Mouse (Mus musculus) forebrain, embryonic 11.5 days (tissue): Measurements from ENCODE around the gene Setd3. TPM values are rescaled to one million over a fixed set of nuclear protein-coding genes. Genes with fewer than 3 reads are reported as not detected.
A peak's percentile ranks its signal among the peaks of the same experiment; 100 is the strongest.

ENCODE experiments used
- ATAC-seq: fragments of 200-750 bp; cut with Nextera tagmentation; replicated peaks from 2 replicates; pipeline ENCODE4 v1.8.0; 2017; ENCODE audit warnings: moderate TSS enrichment; ENCODE audit not compliant: low FRiP score
- DNase-seq: peaks from one replicate; pipeline ENCODE4 v3.0.0-alpha.2; 2017; ENCODE audit warnings: low spot score
- H3K27ac ChIP-seq: fragments of 300-500 bp; sonication (generic); 2 replicates; pipeline ENCODE4 v1.5.1; 2014; ENCODE audit warnings: low read depth, low read length
- H3K27me3 ChIP-seq: fragments of 300-500 bp; sonication (generic); 2 replicates; pipeline ENCODE4 v1.6.1; 2014; ENCODE audit warnings: mild to moderate bottlenecking, low read length, mixed read lengths; ENCODE audit not compliant: control insufficient read depth, insufficient read depth
- H3K36me3 ChIP-seq: fragments of 300-500 bp; sonication (generic); 2 replicates; pipeline ENCODE4 v1.6.1; 2014; ENCODE audit warnings: mild to moderate bottlenecking, low read length, moderate library complexity, mixed read lengths; ENCODE audit not compliant: control insufficient read depth, insufficient read depth
- H3K4me1 ChIP-seq: fragments of 300-500 bp; sonication (generic); replicated peaks from 2 replicates; pipeline ENCODE4 v1.6.1; 2014; ENCODE audit warnings: low read length, mixed read lengths; ENCODE audit not compliant: control insufficient read depth, insufficient read depth
- H3K4me2 ChIP-seq: fragments of 300-500 bp; sonication (generic); 2 replicates; pipeline ENCODE4 v1.6.1; 2014; ENCODE audit warnings: low read depth, mild to moderate bottlenecking, low read length, moderate library complexity, mixed read lengths; ENCODE audit not compliant: severe bottlenecking
- H3K4me3 ChIP-seq: fragments of 300-500 bp; sonication (generic); 2 replicates; pipeline ENCODE4 v1.5.1; 2014; ENCODE audit warnings: low read depth, low read length
- H3K9ac ChIP-seq: fragments of 300-500 bp; sonication (generic); 2 replicates; pipeline ENCODE4 v1.6.1; 2014; ENCODE audit warnings: low read length
- H3K9me3 ChIP-seq: fragments of 300-500 bp; sonication (generic); 2 replicates; pipeline ENCODE4 v1.6.1; 2016; ENCODE audit warnings: low read length, mixed read lengths; ENCODE audit not compliant: control insufficient read depth
- WGBS: fragments of 180-500 bp; shearing (Covaris S2); extraction: QIAGEN DNeasy Blood & Tissue Kit; methylation state at CpG from one replicate; pipeline ENCODE4 v1.1.7; 2014; 5-methylcytosine and 5-hydroxymethylcytosine counted together
- polyA plus RNA-seq: library from polyadenylated mRNA; unstranded; fragments of >200 nt; fragmentation: Nextera tagmentation; extraction: Ambion mirVana; gene quantifications from 2 replicates; pipeline ENCODE4 v1.2.1, GENCODE M21; 2014

The Setd3 gene
- polyA plus RNA-seq: 79.2 and 85.9 TPM in 2 replicates

DNA sequence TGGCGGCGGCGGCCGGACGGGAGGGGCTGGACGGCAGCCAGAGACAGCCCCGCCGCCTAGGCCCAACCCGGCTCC lies at the start of gene Setd3:
Gene Setd3 (minus strand): TSS at position 69 of the 75 bp plus-strand sequence.
- no peak for ATAC-seq

DNA sequence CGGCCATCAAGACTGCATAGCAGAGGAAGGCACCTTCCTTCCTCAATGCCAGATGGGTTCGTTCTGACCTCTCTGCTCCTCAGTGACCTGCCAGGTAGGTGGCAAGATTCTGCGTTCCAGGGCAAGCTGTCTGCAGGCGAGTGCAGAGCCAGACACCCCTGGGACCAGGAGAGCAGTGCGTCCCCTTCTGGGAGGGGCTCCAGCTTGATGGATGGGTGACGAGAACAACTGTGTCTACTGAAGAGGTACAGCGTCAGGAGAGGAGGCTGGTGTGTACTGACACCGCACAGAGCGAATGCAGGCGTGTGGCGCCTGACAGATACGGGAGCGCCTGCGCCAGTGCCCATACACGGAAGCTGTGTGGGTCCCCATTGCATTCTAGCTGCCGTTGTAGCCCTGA lies 48.4 kb upstream of the Setd3 start:
- Histone ChIP-seq H3K36me3 (no peaks in the 10 kb centered on the region), H3K27ac (no peak overlapping the region), H3K9me3 (no peaks in the 10 kb centered on the region), H3K9ac (no peak overlapping the region), H3K4me3 (no peak overlapping the region), H3K4me1 (peaks cover 24% of the 10 kb centered on the region), H3K4me2 (no peak overlapping the region), H3K27me3 (no peaks in the 10 kb centered on the region)
- ATAC-seq (no peak), DNase-seq (no peak)
- 88% methylated on average over 16 of the region's 16 CpGs for WGBS

More for the DNA sequence above, at the start of gene Setd3:
- peak within 1 kb of the TSS; percentile 94 for H3K9ac ChIP-seq
- peak within 1 kb of the TSS; percentile 90 for H3K4me2 ChIP-seq
- H3K9me3 ChIP-seq: no peaks in the 10 kb centered on the region
- DNase-seq: no peak
- peak within 1 kb of the TSS; percentile 98 for H3K4me3 ChIP-seq
- H3K27ac ChIP-seq: peak within 1 kb of the TSS; percentile 53
- peaks cover 11% of the 10 kb centered on the region for H3K4me1 ChIP-seq
- 0% methylated on average over 9 of the region's 9 CpGs for WGBS
- H3K36me3 ChIP-seq: no peaks in the 10 kb centered on the region; the same call in 1 of the 2 replicates
- H3K27me3 ChIP-seq: no peaks in the 10 kb centered on the region

DNA sequence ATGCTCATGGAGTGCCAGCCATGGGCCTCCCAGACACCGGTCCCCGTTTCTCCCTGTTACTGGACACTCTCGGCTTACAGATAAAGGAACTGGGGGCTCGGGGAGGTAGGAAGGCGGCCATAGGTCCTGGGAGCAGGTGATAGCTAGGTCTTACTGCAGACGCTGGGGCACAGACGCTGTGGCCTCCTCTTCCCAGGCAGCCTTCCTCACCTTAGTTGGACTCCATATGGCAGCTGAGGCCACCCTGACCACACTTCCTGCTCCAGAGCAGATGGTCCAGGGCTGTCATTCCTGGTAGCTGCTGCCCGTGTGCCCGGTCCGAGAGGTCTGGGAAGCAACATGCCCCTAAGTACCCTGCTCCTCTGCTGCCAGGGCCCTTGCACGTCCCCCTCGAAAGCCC lies 47.8 kb upstream of the Setd3 start:
- Histone ChIP-seq H3K4me1 (peaks cover 19% of the 10 kb centered on the region), H3K36me3 (no peaks in the 10 kb centered on the region)

DNA sequence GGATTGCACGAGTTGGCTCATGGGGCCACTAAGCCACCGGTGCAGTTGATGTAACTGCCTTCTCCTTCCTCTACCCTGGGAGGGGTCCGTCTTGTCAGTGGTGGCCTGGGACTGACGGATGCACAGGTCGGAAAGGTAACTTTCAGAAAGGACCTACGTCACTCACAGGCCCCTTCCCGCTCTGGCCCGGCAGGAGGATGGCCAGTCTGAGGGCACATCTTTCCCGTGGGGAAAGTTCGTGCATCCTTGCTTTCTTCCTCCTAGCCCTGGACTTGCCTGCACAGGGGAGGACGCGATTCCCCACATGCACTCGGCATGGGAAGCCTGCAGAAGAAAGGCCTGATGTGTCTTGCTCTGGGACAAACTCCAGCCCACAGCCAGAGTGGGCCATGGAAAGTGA lies 47.1 kb upstream of the Setd3 start:
- 0 out of 2 replicates have a peak overlapping the region, but pooled peaks have one; percentile 5 for H3K9ac ChIP-seq
- no peak overlapping the region for H3K4me3 ChIP-seq
- H3K27ac ChIP-seq: no peak overlapping the region
- no peaks in the 10 kb centered on the region for H3K27me3 ChIP-seq
- ATAC-seq (no peak), DNase-seq (no peak)
- H3K36me3 ChIP-seq: no peaks in the 10 kb centered on the region
- WGBS: 79% methylated on average over 13 of the region's 13 CpGs
- no peaks in the 10 kb centered on the region for H3K9me3 ChIP-seq
- peaks cover 16% of the 10 kb centered on the region for H3K4me1 ChIP-seq
- H3K4me2 ChIP-seq: no peak overlapping the region

More for the DNA sequence above, 47.8 kb upstream of the Setd3 start:
- ATAC-seq (no peak), DNase-seq (no peak)
- no peak overlapping the region for H3K4me3 ChIP-seq
- no peak overlapping the region for H3K4me2 ChIP-seq
- no peaks in the 10 kb centered on the region for H3K9me3 ChIP-seq
- WGBS: 89% methylated on average over 12 of the region's 12 CpGs
- H3K9ac ChIP-seq: no peak overlapping the region
- H3K27me3 ChIP-seq: no peaks in the 10 kb centered on the region
- H3K27ac ChIP-seq: no peak overlapping the region

DNA sequence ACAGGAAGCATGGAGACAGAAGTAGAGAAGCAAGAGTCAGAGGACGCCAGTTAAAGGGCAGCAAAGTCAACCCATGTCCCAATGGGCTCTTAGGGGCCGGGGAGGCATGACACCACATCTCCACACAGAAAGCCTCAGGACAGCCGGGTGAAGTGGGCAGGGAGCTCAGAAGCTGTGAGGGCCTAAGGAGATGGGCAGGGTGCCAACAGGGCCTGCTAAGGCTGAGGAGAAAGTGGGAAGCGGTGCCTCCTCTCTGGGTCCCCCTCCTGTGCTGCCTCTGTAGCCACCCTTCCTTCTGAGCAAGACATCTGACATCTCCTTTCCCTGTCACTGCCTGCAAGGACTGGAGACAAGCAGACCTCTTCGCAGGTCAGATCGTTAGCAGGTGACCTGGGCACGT lies 46.7 kb upstream of the Setd3 start:
- no peaks in the 10 kb centered on the region for H3K36me3 ChIP-seq
- ATAC-seq (no peak), DNase-seq (no peak)
- H3K9me3 ChIP-seq: no peaks in the 10 kb centered on the region
- H3K4me2 ChIP-seq: no peak overlapping the region
- no peak overlapping the region for H3K4me3 ChIP-seq
- H3K4me1 ChIP-seq: peaks cover 15% of the 10 kb centered on the region
- H3K27me3 ChIP-seq: no peaks in the 10 kb centered on the region
- 0 out of 2 replicates have a peak overlapping the region, but pooled peaks have one; percentile 5 for H3K9ac ChIP-seq
- 72% methylated on average over 7 of the region's 7 CpGs for WGBS
- no peak overlapping the region for H3K27ac ChIP-seq

DNA sequence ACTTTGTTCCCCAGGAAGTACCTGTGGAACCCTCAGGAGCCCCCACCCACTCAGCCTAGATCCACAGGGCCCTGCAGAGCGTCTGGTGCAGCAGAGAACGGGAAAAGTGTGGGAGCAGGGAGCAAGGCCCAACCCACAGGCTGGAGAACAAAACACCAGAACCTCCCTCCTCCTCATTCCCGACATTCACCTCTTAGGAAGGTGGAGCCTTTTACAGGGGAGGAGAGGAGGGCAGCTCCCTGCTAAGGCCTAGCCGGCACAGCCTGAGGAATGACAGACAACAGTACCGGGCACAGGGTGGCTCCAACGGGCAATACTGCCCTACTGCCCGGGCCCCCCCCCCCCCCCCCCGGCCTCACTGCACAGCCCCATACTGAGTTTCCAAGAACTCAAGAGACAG lies 44.2 kb upstream of the Setd3 start:
- H3K9me3 ChIP-seq: no peaks in the 10 kb centered on the region
- no peak overlapping the region for H3K27ac ChIP-seq
- H3K4me3 ChIP-seq: no peak overlapping the region
- no peak for DNase-seq
- no peak overlapping the region; the same call in 1 of the 2 replicates for H3K9ac ChIP-seq
- H3K36me3 ChIP-seq: no peaks in the 10 kb centered on the region
- no peak overlapping the region for H3K4me2 ChIP-seq
- H3K27me3 ChIP-seq: no peaks in the 10 kb centered on the region
- WGBS: 22% methylated on average over 7 of the region's 8 CpGs
- peaks cover 26% of the 10 kb centered on the region for H3K4me1 ChIP-seq
- ATAC-seq: no peak

DNA sequence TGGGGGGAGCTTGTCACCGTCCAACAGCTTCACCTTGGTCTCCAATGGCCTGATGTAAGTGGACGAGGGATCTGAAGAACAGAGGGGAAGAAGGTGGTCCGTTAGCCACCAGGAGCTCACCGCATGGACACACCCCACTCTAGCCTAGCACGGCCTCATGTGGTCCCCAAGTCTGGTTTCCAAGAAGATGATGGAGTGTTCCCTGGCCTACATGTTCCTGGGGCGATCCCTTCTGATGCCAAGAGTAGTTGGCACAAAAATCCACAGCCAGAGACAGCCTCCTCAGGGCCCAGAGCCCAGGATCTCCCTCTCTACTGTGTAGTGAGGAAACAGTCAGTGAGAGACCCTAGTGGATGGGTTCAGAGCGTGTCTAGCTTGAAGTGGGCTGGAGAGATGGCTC lies 42.6 kb upstream of the Setd3 start:
- no peak overlapping the region for H3K4me2 ChIP-seq
- ATAC-seq: no peak
- no peak for DNase-seq
- H3K27me3 ChIP-seq: no peaks in the 10 kb centered on the region
- WGBS: 93% methylated on average over 7 of the region's 7 CpGs
- H3K4me1 ChIP-seq: peaks cover 28% of the 10 kb centered on the region
- H3K36me3 ChIP-seq: no peaks in the 10 kb centered on the region
- no peaks in the 10 kb centered on the region for H3K9me3 ChIP-seq
- no peak overlapping the region for H3K27ac ChIP-seq
- H3K9ac ChIP-seq: no peak overlapping the region
- H3K4me3 ChIP-seq: no peak overlapping the region

GRCm38 (mm10) chr12:108221206-108221605 lies 42.1 kb upstream of the Setd3 start:
- Histone ChIP-seq H3K4me2 (no peak overlapping the region), H3K27me3 (no peaks in the 10 kb centered on the region), H3K9ac (no peak overlapping the region), H3K27ac (no peak overlapping the region), H3K9me3 (no peaks in the 10 kb centered on the region), H3K4me1 (peaks cover 28% of the 10 kb centered on the region), H3K36me3 (no peaks in the 10 kb centered on the region), H3K4me3 (no peak overlapping the region)
- DNase-seq (no peak), ATAC-seq (no peak)
- 69% methylated on average over 10 of the region's 10 CpGs for WGBS

- ATAC-seq (no peak), DNase-seq (no peak)
- H3K9ac ChIP-seq: no peak overlapping the region
- no peak overlapping the region for H3K27ac ChIP-seq
- H3K9me3 ChIP-seq: no peaks in the 10 kb centered on the region
- no peak overlapping the region for H3K4me3 ChIP-seq
- no peaks in the 10 kb centered on the region for H3K27me3 ChIP-seq
- peaks cover 26% of the 10 kb centered on the region for H3K4me1 ChIP-seq
- H3K36me3 ChIP-seq: no peaks in the 10 kb centered on the region
- WGBS: 69% methylated on average over 12 of the region's 12 CpGs
- H3K4me2 ChIP-seq: no peak overlapping the region
Observed at GRCm38 (mm10) chr12:108220621-108221020, 41.5 kb upstream of the Setd3 start.
